Mouse (Mus musculus) lung, postnatal 4 days (tissue): ENCODE measurements around the gene Hoxd12.

Experiments used
- DNase-seq, 2 experiments: peaks; one replicate each; pipeline ENCODE4 v3.0.0; 2021

Hoxd12 gene

DNA sequence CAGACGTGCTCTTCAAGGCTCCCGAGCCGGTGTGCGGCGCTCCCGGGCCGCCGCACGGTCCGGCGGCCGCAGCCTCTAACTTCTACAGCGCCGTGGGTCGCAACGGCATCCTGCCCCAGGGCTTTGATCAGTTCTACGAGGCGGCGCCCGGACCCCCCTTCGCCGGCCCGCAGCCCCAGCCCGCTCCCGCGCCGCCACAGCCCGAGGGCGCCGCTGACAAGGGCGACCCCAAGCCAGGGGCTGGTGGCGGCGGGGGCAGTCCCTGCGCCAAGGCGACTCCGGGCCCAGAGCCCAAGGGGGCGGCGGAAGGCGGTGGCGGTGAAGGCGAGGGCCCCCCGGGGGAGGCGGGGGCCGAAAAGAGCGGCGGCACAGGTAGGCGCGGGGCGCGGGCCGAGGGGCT lies 8.0 kb downstream of the Hoxd12 start:
- peak in 1 of 2 experiments; percentile 22 for DNase-seq

DNA sequence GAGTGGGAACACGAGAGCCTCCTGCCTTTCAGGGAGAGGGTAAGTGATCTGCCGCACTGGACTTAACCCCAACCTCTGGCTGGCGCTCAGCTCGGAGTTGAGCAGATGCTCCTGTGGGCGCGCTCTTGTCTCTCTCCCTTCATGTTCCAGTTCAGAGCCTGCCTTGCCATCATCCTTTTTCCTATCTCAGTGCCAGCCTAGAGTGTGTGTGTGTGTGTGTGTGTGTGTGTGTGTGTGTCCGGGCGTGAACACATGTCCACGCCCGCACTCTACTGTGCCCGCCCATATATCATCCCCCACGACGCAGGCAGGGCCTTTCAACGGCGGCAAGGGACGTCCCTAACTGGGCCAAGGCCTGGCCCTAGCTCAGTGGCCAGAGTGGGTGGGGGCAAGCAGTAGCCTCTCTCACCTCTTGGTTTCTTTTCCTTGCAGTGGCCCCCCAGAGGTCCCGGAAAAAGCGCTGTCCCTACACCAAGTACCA lies 8.7 kb downstream of the Hoxd12 start:
- no peak for DNase-seq

- DNase-seq: no peak
Measured at GRCm38 (mm10) chr2:74684106-74684505, 9.3 kb downstream of the Hoxd12 start.

DNA sequence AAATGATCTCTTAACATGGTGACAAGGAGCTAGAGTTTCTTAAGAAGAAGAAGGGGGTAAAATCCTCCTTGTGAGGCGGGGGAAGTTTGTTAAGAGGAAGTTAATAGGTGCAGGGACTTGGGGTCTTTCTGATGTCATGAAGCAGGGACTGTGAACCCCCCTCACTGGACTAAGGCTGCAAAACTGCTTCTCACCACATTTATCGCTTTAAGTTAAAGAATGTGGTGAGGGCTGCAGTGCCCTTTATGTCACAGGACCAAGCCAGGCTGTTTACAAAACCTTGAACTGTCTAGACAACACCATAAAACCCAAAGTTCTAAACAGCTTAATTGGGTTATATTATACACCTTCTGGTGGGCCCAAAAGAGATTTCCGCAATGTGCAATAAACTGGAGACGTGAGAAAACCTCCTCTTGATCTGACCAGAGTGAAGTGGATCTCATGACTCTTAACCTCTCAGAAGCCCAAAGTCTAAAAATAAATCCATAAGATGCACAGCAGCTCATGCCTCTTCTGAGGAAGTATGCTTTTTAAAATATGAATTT lies 10.3 kb downstream of the Hoxd12 start:
- no peak for DNase-seq

GRCm38 (mm10) chr2:74686301-74686987 lies 11.6 kb downstream of the Hoxd12 start:
- DNase-seq: peak; percentile 54 to 67

DNA sequence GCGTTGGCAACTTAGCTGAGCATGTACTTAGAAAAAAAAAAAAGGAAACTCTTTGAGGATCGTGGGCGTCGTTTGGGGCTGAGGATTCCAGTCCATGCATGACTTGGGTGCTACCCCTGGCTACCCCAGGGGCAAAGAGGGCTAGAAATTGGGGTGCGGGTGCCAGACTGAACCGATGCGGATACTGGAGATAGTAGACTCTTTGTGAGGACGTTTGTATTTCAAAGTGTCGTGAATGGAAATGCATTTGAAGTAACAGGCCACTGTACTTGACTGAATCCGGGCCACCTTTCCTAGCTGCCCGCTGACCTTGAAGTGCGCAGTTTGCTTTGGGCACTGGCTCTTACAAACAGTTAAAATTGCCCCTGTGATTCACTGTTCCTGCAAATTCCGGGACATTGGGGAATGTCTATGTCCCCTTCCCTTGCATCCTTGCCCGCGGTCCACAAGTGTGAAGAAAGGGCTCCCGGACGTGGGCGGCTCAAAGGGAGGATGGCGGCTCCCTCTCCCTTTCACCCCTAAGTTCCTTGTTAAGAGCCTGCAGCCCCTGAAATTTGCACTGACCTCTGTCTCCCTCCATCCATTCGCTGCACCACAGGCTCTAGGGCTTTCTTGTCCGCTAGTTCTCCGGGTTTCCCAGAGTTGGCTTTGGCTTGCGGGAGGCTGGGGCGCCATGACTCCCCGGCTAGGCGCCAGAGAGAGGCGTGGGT lies 12.3 kb downstream of the Hoxd12 start:
- DNase-seq: no peak

- no peak for DNase-seq
Measured at GRCm38 (mm10) chr2:74687698-74688555, 13.1 kb downstream of the Hoxd12 start.

DNA sequence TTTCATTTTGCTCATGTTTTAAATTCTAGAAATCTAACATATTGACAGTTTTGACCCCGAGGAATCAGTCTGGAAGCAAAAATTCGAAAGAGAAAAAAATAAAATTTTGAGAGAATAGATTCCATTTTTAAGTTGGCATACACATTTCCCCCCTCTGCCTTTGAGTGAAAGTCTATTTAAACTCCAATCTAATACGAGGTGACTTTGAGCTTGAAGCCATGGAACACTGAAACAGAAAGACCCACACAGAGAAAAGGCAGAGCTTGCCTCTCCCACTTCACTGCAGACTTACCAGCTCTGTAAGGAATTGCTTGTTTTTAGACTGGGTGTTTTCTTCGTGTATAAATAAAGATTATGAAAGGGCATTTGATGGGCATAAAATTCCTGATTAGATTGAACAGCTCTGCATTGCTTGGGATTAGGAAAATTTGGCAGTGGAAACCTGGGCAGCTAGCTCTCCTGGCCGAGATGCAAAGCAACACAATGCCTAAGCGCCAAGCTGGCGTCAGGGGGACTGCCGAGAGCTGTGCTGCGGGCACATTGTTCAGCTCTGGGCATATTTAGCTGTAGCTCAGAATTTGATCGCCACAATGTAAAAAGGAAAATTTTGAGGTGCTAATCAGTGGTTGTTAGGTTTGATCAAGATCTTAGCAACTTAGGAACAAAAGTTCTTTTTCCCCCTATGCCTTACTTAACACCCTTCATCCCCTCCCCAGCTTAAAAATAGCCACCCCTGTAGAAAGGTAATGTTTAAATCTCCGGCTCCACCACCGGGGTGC lies 14.2 kb downstream of the Hoxd12 start:
- no peak for DNase-seq

DNA sequence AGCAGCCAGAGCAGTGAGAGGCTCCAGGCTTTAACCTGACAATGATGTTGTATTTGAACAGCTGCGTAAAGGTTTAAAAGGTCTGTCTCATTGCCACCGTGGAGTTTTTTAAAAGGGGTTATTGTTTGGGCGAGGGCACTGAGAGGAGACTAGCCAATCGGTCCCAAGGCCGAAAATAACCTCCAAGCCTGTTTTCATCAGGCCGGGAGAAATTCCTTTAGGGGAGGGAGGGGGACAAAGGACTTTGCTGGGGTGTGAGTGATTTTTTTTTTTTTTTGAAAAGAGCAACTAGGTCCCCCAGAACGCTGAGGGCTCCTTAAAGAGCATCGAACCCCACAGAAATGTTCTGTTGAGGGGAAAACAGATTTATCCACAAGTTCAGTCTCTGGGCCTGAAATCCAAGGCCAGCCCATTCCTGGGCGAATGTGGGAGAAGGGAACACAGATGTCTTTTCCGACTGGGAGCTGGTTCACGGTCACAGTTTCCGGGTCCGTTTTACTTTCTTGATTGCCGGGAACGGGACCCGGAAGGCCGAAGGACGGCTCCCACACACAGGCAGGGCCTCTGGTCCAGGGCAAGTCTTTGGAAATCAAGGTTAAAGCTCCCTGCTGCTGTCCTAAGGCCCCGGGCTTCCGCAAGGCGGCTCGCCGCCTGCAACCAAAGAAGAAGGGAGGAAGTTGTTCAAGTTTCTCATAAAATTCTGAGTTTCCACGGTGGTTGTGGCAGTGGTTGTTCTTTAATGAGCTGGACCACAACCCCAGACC lies 14.9 kb downstream of the Hoxd12 start:
- DNase-seq: peak in 1 of 2 experiments; percentile 25

DNA sequence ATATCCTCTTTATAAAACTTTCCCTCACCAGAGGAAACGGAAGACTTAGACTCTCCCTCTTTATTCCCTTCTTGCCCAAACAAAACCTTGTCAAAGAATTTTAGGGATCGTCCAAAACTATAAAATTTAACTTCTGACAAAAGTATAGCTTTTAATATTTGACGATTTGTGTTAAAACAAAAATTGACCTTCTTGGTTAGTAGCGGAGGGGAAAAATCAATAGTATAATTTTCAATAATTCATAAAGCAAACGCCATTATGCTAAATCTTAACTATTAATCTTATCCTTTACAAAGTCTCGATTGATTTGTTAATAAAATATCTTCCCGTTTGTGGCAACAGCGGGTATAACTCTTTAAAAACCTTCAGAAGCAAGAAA lies 15.5 kb downstream of the Hoxd12 start:
- DNase-seq: no peak

GRCm38 (mm10) chr2:74691022-74691951 lies 16.5 kb downstream of the Hoxd12 start, which contains the start of gene Hoxd10:
Gene Hoxd10 (plus strand): TSS chr2:74691924.
- peak; percentile 56 to 74 for DNase-seq

DNA sequence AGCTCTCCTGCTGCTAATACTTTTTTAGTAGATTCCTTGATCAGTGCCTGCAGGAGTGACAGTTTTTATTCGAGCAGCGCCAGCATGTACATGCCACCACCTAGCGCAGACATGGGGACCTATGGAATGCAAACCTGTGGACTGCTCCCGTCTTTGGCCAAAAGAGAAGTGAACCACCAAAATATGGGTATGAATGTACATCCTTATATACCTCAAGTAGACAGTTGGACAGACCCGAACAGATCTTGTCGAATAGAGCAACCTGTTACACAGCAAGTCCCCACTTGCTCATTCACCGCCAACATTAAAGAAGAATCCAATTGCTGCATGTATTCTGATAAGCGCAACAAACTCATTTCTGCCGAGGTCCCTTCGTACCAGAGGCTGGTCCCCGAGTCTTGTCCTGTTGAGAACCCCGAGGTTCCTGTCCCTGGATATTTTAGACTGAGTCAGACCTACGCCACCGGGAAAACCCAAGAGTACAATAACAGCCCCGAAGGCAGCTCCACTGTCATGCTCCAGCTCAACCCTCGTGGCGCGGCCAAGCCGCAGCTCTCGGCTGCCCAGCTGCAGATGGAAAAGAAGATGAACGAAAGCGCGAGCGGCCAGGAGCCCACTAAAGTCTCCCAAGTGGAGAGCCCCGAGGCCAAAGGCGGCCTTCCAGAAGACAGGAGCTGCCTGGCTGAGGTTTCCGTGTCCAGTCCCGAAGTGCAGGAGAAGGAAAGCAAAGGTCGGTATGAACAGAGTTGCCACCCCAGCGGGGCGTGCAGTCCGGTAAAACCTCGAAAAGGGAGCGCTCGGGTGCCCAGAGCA lies 17.4 kb downstream of the Hoxd12 start:
- DNase-seq: no peak

GRCm38 (mm10) chr2:74692808-74693431 lies 18.1 kb downstream of the Hoxd12 start:
- no peak for DNase-seq

GRCm38 (mm10) chr2:74693432-74693827 lies 18.6 kb downstream of the Hoxd12 start:
- DNase-seq: no peak

DNA sequence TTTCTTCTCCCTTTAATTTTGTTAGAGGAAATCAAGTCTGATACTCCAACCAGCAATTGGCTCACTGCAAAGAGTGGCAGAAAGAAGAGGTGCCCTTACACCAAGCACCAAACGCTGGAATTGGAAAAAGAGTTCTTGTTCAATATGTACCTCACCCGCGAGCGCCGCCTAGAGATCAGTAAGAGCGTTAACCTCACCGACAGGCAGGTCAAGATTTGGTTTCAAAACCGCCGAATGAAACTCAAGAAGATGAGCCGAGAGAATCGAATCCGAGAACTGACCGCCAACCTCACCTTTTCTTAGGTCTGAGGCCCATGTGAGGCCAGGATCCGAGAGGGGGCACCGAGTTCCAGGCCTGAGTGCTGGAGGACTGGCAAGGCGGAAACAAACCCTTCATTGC lies 19.3 kb downstream of the Hoxd12 start:
- no peak for DNase-seq

DNA sequence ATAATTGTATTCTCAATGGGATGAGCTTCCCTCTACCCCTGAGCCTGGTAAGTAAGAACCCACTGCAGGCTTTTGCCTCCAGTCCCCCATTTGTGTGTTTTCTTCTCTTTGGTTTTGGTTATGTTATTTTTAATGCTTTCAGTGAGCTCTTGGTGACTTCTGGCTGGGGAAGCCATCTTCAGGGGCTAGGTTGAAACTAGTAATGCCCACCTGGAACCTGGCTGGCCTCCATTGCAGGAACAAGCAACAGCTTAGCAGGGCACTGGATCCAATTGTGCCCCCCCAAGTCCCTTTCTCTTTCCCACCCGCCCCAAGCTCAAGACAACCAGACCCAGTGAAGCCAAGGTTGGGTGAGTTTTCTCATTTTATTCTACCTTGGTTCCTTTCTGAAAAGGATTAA lies 20.6 kb downstream of the Hoxd12 start:
- DNase-seq: no peak

DNA sequence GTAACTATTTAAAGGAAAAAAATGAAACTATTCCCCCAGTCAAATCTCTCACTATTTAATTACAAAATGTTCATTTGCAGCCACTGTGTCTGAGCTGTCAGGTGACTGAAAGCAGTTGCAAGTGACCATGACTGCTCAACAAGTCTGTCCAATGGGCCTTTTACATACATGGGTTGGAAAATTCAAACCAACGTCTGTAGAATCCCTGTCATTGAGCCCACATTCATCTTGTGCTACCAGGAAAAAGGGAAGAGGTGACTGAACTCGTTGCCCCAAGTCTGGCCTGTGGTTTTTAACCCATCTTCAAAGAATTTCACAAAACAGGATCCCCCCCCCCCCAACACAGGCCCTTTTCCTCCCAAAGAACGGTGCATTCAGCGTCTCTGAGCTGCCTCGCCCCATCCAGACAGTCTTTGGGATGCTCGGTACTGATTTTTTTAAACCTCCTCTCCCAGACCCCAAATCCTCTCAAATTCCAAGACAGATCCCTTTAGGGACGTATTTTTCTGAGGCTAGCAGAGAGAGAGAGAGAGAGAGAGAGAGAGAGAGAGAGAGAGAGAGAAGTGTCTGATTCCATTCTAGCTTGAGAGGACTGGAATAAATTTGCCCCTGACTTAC lies 21.1 kb downstream of the Hoxd12 start:
- no peak for DNase-seq
